Mouse (Mus musculus) hindbrain, embryonic 12.5 days (tissue): ENCODE data around the gene Gpr84. TPM values are rescaled to one million over a fixed set of nuclear protein-coding genes. Genes with fewer than 3 reads are reported as not detected.
A peak's percentile ranks its signal among the peaks of the same experiment; 100 is the strongest.

Experiments
- ATAC-seq: fragments of 200-750 bp; cut with Nextera tagmentation; 2 replicates; pipeline ENCODE4 v1.8.0; 2017; ENCODE audit warnings: moderate TSS enrichment; ENCODE audit not compliant: low FRiP score
- H3K27ac ChIP-seq: fragments of 300-500 bp; sonication (generic); 2 replicates; pipeline ENCODE4 v1.5.1; 2016; ENCODE audit warnings: mild to moderate bottlenecking
- H3K27me3 ChIP-seq: fragments of 300-500 bp; sonication (generic); 2 replicates; pipeline ENCODE4 v1.6.1; 2016; ENCODE audit warnings: mild to moderate bottlenecking
- H3K36me3 ChIP-seq: fragments of 300-500 bp; sonication (generic); 2 replicates; pipeline ENCODE4 v1.6.1; 2016; ENCODE audit warnings: mild to moderate bottlenecking
- H3K4me1 ChIP-seq: fragments of 300-500 bp; sonication (generic); 2 replicates; pipeline ENCODE4 v1.6.1; 2016
- H3K4me2 ChIP-seq: fragments of 300-500 bp; sonication (generic); replicated peaks from 2 replicates; pipeline ENCODE4 v1.6.1; 2016; ENCODE audit warnings: mild to moderate bottlenecking
- H3K4me3 ChIP-seq: fragments of 300-500 bp; sonication (generic); 2 replicates; pipeline ENCODE4 v1.5.1; 2016; ENCODE audit warnings: mild to moderate bottlenecking
- H3K9ac ChIP-seq: fragments of 300-500 bp; sonication (generic); 2 replicates; pipeline ENCODE4 v1.6.1; 2016; ENCODE audit warnings: mild to moderate bottlenecking, moderate library complexity
- H3K9me3 ChIP-seq: fragments of 300-500 bp; sonication (generic); replicated peaks from 2 replicates; pipeline ENCODE4 v1.6.1; 2016; ENCODE audit warnings: mild to moderate bottlenecking
- WGBS: fragments of 180-500 bp; shearing (Covaris S2); methylation state at CpG from one replicate; pipeline ENCODE4 v1.1.7; 2016; 5-methylcytosine and 5-hydroxymethylcytosine counted together
- polyA plus RNA-seq: library from polyadenylated mRNA; unstranded; fragments of >200 nt; fragmentation: Nextera tagmentation; extraction: Ambion mirVana; gene quantifications from 2 replicates; pipeline ENCODE4 v1.2.1, GENCODE M21; 2016

Gpr84 gene
- 0.36 and 0.51 TPM in 2 replicates for polyA plus RNA-seq

DNA sequence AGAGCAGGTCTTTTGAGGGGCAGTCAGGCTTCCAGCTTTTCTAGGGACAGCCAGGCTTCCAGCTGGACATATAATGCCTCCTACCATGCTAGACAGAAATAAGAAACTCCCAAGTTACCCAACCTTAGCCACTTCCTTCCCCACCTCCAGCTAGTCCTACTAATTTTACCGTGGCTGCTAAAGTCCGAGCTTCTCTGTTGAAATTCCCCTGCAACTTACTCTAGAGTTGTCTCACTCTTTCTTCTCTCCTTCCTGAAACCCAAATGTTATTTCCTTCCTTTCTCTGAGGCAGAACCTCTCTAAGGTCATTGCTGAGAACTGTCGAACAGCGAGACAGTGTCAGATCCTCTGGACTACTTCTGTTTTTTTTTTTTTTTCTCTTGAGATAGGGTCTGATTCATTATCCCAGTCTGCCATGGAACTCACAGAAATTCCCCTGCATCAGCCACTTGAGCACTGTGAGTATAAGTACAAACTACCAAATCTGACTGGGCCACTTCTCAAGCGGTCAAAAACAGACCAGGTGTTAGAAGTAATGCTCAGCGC lies at the start of gene Gpr84:
TSS of gene Gpr84 (minus strand) at position 248 of the 546 bp plus-strand sequence.
- H3K9ac ChIP-seq = no peak within 1 kb of the TSS
- H3K27me3 ChIP-seq = peaks cover 14% of the 10 kb centered on the region
- no peak within 1 kb of the TSS for H3K4me2 ChIP-seq
- no peak within 1 kb of the TSS for H3K27ac ChIP-seq
- 70% methylated on average over 6 of the region's 6 CpGs for WGBS
- H3K4me3 ChIP-seq = no peak within 1 kb of the TSS
- no peak for ATAC-seq
- H3K36me3 ChIP-seq = peaks cover 3% of the 10 kb centered on the region; the same call in 1 of the 2 replicates
- peaks cover 48% of the 10 kb centered on the region for H3K4me1 ChIP-seq
- H3K9me3 ChIP-seq = no peaks in the 10 kb centered on the region

DNA sequence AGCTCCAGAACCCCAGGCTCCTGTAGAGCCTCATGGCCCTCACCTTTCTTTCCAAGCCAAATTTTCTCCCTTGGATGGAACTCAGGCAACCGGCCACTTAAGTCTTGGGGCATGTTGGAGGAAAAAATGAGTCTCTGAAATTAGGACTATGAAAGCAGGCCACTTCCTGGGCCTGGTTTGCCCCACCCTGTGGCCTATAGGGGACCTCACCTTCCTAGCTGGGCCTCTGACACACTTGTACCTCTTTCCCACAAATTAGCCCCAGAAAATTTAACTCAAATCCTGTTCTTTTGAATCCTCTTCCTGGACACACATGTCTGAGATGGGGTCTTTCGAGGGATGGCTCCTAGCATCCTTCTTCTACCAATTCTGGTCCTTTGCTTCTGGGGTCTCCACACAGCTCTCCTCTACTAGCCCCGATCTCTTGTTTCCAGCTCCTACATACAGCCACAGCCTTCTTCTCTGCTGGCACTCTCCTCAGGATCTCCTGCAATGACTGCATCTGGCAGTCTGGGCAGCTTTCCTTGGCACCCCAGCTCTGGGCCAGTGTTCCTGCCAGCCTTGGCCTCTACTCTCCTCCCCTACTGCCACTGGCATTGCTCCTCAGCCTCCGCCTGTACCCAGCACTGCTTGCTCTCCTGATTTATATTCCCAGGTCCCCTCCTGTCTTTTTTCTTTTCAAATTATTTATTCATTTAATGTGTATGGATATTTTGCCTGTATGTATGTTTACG lies 49.6 kb upstream of the Gpr84 start:
- H3K27me3 ChIP-seq = no peaks in the 10 kb centered on the region
- 93% methylated on average over 5 of the region's 5 CpGs for WGBS
- H3K27ac ChIP-seq = no peak overlapping the region
- H3K36me3 ChIP-seq = 0 out of 2 replicates have a peak, but pooled peaks cover 2% of the 10 kb centered on the region
- H3K9ac ChIP-seq = no peak overlapping the region
- H3K4me1 ChIP-seq = peaks cover 13% of the 10 kb centered on the region; the same call in 1 of the 2 replicates
- H3K4me3 ChIP-seq = no peak overlapping the region
- no peak overlapping the region for H3K4me2 ChIP-seq
- no peak for ATAC-seq
- no peaks in the 10 kb centered on the region for H3K9me3 ChIP-seq

DNA sequence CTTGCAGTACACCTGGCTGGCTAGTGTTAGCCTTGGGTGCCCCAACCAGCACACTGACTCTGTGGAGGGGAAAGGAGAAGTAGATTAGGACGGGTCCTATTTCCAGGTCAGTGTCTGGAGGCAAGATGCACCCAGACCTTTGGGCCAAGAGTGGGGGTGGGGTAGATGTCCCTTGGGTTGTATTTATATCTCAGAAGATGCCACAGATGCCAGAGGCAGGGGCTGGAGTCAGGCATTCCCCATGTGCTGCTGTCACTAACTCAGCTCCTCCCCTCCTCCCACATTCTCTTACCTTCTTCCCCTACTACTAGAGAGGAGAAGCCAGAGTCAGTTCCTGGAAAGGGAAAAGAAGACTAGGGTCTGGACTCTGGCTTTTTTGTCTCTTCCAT lies 48.7 kb upstream of the Gpr84 start:
- no peak overlapping the region for H3K9ac ChIP-seq
- ATAC-seq = no peak
- WGBS = 72% methylated on average over 1 of the region's 1 CpGs

DNA sequence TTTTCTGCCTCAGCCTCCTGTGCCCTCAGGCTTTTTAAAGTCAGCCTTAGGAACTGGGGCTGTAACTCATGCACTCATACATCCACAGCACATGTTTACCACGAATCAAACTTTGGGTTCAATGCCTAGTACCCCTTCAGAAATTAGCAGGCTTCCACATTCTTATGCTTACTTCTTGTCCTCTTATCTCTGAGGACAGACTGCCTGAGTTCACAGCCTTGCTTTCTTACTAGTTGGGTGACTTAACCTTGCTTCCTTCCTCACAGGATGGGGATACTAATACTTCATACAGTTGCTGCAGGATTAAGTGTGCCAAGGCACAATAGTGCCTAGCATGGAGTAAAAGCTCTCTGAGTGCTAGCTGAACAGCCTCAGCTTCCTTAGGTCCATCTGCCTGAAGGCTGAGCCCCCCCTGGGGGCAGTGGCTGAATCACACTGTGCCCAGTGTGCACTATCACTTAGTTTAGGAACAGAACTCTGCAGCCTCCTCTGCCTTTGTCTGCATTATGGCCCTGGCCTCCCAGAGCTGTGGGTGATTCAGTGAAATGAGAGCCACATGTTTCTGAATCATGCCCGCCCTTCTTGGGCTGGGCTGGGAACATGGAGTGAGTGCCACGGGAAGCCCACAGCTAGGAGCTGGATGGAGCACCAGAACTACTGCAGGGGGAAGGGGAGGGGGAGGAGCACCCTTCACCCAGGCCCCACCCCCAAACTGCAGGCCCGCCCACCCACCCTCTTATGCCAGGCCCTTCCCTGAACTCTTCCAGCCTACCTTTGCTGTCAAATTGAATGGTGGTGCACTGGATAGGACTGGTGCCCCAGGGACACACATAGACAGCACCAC lies 48.1 kb upstream of the Gpr84 start:
- Histone ChIP-seq H3K4me1 (0 out of 2 replicates have a peak, but pooled peaks cover 8% of the 10 kb centered on the region), H3K9me3 (no peaks in the 10 kb centered on the region), H3K36me3 (0 out of 2 replicates have a peak, but pooled peaks cover 2% of the 10 kb centered on the region), H3K4me2 (no peak overlapping the region), H3K27ac (no peak overlapping the region), H3K4me3 (no peak overlapping the region), H3K9ac (no peak overlapping the region), H3K27me3 (no peaks in the 10 kb centered on the region)
- 33% methylated on average over 4 of the region's 4 CpGs for WGBS
- peak; percentile 42 for ATAC-seq

More for the DNA sequence above, 48.7 kb upstream of the Gpr84 start:
- Histone ChIP-seq H3K4me3 (no peak overlapping the region), H3K36me3 (0 out of 2 replicates have a peak, but pooled peaks cover 2% of the 10 kb centered on the region), H3K4me2 (no peak overlapping the region), H3K4me1 (0 out of 2 replicates have a peak, but pooled peaks cover 8% of the 10 kb centered on the region), H3K27ac (no peak overlapping the region; the same call in 1 of the 2 replicates), H3K27me3 (no peaks in the 10 kb centered on the region), H3K9me3 (no peaks in the 10 kb centered on the region)

DNA sequence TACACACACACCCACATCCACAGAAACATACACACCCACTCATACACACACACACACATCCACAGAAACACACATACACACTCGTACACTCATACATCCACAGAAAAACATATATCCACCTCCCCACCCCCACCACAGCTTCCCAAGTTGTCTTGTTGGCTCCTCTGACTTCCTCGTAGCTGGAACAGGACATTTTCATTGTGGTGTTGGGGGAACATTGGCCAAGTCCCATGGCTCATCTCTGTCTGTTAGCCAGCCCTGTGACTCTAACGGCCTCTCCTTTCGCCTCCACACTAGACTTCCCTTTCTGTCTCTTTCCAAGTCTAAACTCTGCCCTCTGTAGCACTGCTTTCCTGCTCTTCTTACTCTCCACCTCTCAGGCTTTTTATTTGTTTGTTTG lies 47.4 kb upstream of the Gpr84 start:
- WGBS = 86% methylated on average over 4 of the region's 4 CpGs
- Histone ChIP-seq H3K9ac (no peak overlapping the region), H3K27ac (no peak overlapping the region), H3K4me2 (no peak overlapping the region), H3K9me3 (no peaks in the 10 kb centered on the region), H3K4me1 (0 out of 2 replicates have a peak, but pooled peaks cover 8% of the 10 kb centered on the region), H3K4me3 (no peak overlapping the region), H3K27me3 (no peaks in the 10 kb centered on the region), H3K36me3 (0 out of 2 replicates have a peak, but pooled peaks cover 2% of the 10 kb centered on the region)
- no peak for ATAC-seq

DNA sequence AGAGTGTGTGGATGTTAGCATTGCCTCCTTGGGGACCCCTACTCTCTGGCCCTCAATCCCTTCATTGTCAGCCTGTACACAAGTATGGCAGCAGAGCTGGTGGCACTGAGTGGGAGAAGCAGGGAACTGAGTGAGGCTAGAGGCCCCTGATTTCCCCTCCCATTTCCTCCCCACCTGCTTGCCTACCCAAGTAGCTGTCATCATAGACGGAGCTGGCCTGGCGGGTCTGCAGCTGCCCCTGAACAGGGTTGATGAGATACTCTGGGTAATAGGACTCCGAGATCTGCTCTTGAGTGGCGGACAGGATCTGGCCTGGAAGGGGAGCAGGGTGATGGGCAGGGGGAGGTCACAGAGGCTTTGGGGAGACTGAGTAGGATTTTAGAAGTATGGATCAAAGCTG lies 45.7 kb upstream of the Gpr84 start:
- Histone ChIP-seq H3K4me1 (0 out of 2 replicates have a peak, but pooled peaks cover 8% of the 10 kb centered on the region), H3K27ac (no peak overlapping the region), H3K36me3 (0 out of 2 replicates have a peak, but pooled peaks cover 8% of the 10 kb centered on the region), H3K4me3 (no peak overlapping the region), H3K27me3 (no peaks in the 10 kb centered on the region), H3K9ac (no peak overlapping the region), H3K9me3 (no peaks in the 10 kb centered on the region), H3K4me2 (no peak overlapping the region)
- WGBS = 81% methylated on average over 4 of the region's 4 CpGs
- ATAC-seq = no peak

DNA sequence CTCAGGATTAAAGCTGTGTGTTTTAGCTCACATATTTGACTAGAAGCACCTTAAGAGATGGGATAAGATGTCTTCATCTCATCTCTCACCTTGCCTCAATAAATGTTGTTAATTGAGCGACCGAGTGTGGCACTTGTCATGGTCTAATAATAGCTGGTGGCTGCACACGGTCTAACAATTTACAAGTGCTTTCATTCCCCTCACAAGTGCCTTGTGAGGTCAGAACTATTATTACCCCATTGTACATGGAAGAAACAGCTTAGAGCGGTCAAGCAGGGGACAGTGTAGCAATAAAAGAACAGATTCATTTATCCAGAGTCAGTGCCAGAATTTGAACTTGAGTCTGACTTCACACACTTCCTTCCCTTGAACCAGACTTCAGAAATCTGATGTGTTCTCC lies 45.0 kb upstream of the Gpr84 start:
- 90% methylated on average over 4 of the region's 4 CpGs for WGBS
- no peaks in the 10 kb centered on the region for H3K9me3 ChIP-seq
- no peak for ATAC-seq

DNA sequence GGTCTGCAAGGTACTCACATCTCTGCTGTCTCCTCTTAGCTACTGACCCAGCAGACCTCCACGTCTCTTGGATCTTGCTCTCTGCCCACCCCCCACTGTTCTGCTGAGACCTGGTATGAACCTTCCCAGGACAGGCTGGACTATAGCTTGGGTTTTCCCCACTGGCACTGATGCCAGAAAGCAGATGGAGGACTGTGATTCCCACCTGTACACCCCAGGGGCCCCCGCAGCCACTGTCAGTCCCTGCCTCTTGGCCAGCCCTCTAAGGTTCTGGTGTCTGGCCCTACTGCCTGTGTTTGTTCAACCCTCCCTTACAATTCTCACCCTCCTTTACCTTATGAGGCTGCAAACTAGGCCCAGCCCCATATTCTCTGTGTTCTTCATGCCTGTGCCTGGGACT lies 44.3 kb upstream of the Gpr84 start:
- Histone ChIP-seq H3K36me3 (peaks cover 14% of the 10 kb centered on the region; the same call in 1 of the 2 replicates), H3K27me3 (no peaks in the 10 kb centered on the region), H3K27ac (no peak overlapping the region), H3K4me3 (no peak overlapping the region), H3K4me2 (no peak overlapping the region), H3K9me3 (no peaks in the 10 kb centered on the region), H3K9ac (no peak overlapping the region), H3K4me1 (0 out of 2 replicates have a peak, but pooled peaks cover 8% of the 10 kb centered on the region)
- no peak for ATAC-seq
- WGBS = 94% methylated on average over 2 of the region's 2 CpGs

More for the DNA sequence above, 45.0 kb upstream of the Gpr84 start:
- Histone ChIP-seq H3K4me2 (no peak overlapping the region), H3K9ac (no peak overlapping the region), H3K4me3 (no peak overlapping the region), H3K36me3 (peaks cover 14% of the 10 kb centered on the region; the same call in 1 of the 2 replicates), H3K4me1 (0 out of 2 replicates have a peak, but pooled peaks cover 8% of the 10 kb centered on the region), H3K27ac (no peak overlapping the region), H3K27me3 (no peaks in the 10 kb centered on the region)

DNA sequence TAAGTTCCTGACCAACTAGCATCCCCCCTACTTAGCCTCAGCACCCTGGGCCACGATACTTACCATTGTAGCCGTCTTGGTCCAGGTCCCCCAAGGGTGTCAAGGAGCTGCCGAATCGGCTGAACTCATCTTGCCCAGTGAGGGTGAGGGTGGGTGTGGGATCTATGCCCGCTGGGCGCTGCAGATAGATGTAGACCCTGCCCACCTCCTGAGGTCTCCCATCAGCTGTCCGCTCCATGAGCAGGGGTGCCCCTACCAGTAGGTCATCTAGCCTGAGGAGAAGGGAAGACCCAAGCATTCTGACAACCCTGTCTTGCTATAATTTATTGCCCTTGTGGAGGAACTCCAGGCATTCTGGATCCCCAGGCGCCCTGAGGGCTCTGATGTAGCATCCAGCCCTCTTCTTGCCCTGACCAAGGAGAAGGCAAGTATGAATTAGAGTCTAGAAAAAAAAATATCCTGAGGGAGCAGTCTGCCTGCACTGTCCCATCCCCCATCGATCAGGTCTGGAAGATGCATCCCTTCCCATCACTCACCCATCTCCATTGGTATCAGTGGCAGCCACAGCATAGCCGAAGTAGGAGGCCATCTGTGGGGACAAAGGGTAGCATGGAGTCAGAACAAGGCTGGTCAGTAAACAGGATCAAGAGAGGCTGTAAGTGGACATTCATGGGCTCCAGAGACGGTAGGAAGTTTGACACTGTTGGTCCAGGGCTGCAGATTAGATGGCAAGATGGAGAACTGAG lies 43.3 kb upstream of the Gpr84 start:
- ATAC-seq = no peak
- no peak overlapping the region for H3K27ac ChIP-seq
- H3K4me1 ChIP-seq = 0 out of 2 replicates have a peak, but pooled peaks cover under 1% of the 10 kb centered on the region
- H3K9ac ChIP-seq = no peak overlapping the region
- no peak overlapping the region for H3K4me3 ChIP-seq
- 91% methylated on average over 11 of the region's 11 CpGs for WGBS
- H3K36me3 ChIP-seq = peaks cover 21% of the 10 kb centered on the region; the same call in 1 of the 2 replicates
- H3K9me3 ChIP-seq = no peaks in the 10 kb centered on the region
- no peaks in the 10 kb centered on the region for H3K27me3 ChIP-seq
- H3K4me2 ChIP-seq = no peak overlapping the region

DNA sequence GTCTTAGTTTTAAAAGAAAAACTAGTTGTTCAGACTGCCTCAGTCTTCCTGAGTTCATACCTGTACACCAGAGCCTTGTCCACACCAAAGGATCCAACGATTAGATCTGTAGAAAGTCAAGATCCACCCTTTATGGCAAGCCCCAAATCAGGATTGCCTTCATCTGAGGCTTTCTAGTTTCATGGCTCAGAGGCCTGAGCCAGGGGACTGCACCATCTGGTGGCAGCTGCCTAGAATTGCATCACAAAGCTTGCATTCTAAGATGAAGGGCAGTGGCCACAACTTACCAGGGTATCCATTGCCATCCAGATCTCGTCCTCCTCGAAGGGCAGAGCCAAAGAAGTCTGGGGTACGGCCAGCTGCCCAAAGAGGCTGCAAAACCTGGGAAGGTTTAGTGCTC lies 42.4 kb upstream of the Gpr84 start:
- ATAC-seq = peak; percentile 24; the same call in 1 of the 2 replicates
- WGBS = 37% methylated on average over 4 of the region's 4 CpGs
- no peak overlapping the region for H3K27ac ChIP-seq
- no peak overlapping the region for H3K4me2 ChIP-seq
- no peak overlapping the region for H3K9ac ChIP-seq
- H3K27me3 ChIP-seq = no peaks in the 10 kb centered on the region
- peaks cover 22% of the 10 kb centered on the region; the same call in 1 of the 2 replicates for H3K36me3 ChIP-seq
- no peaks in the 10 kb centered on the region for H3K4me1 ChIP-seq
- H3K9me3 ChIP-seq = no peaks in the 10 kb centered on the region
- H3K4me3 ChIP-seq = no peak overlapping the region

DNA sequence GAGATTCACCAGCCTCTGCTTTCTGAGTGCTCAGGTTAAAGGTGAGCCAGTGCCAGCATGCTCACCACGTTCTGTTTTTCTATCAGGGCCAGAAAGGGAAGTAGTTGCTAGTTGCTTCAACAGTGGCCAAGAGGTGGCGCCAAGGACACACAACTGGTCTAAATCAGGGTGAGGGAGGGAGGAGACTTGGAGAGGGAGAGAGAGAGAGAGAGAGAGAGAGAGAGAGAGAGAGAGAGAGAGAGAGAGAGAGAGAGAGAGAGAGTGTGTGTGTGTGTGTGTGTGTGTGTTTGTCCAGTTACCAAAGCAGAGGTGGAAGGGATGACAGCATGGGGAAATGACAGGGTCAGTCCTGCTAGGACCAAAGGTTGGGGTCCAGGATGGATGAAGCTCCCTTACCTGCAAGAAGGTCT lies 36.9 kb upstream of the Gpr84 start:
- Histone ChIP-seq H3K27ac (no peak overlapping the region), H3K27me3 (no peaks in the 10 kb centered on the region), H3K4me1 (no peaks in the 10 kb centered on the region), H3K9me3 (no peaks in the 10 kb centered on the region), H3K9ac (no peak overlapping the region), H3K4me2 (no peak overlapping the region), H3K4me3 (no peak overlapping the region), H3K36me3 (peaks cover 27% of the 10 kb centered on the region)
- ATAC-seq = no peak
- WGBS = 0% methylated on average over 2 of the region's 2 CpGs
